Mouse (Mus musculus): ENCODE measurements at regions not wholly inside any gene's neighbourhood (a gene's known extent, or its start where the extent isn't known, plus 50 kb on each side); places are given as distances from the start of the nearest gene placed in this dataset.

GRCm38 (mm10) chr4:54563075-54563474 is 381.8 kb upstream of the Zfp462 start:
- TF ChIP-seq CTCF (IDR thresholded peaks at IDR 0.05; ENCODE audit: low read depth, low read length), result no peak
- TF ChIP-seq POLR2A (IDR thresholded peaks at IDR 0.05; ENCODE audit: extremely low read depth, insufficient read depth, low read length), result no peak

All from liver, adult 2 months (tissue).